Mouse (Mus musculus): Measurements from ENCODE around the gene Gpsm3. TPM values are rescaled to one million over a fixed set of nuclear protein-coding genes. Genes with fewer than 3 reads are reported as not detected.

Gpsm3 gene
- polyA plus RNA-seq, 1 experiment from 2014 or later, result 3.4 TPM

DNA sequence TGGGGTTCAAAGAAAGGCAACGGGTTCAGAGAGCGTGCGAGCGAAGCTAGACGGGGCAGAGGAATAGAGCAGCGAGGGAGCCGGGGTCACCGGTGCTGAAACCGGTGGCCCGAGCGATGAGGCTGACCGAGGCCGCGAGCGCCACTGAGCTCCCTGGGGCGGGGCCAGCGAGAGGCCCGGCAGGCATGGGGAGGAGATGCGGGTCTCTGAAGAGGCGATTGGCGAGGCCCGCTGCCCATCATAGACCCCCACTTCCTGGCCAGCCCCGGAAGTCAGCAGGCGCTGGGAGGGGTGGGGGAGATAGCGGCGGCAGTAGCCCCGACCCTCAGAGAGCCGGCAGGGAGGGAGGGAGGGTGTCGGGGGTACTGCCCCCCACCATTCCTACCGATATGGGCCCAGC, 16.0 kb downstream of the Gpsm3 start:
- Histone ChIP-seq H3K4me3 (replicated peaks) (peak overlapping the region; percentile 93), H3K9ac (replicated peaks) (peak overlapping the region; percentile 97), H3K4me2 (replicated peaks) (peak overlapping the region; percentile 100), H3K27ac (peak overlapping the region; percentile 91), H3K4me1 (replicated peaks) (peaks cover 56% of the 10 kb centered on the region), H3K36me3 (peaks cover 25% of the 10 kb centered on the region), H3K27me3 (no peaks in the 10 kb centered on the region), H3K9me3 (no peaks in the 10 kb centered on the region)
- ATAC-seq, result peak; percentile 59
- WGBS, result under 1% methylated on average over 28 of the region's 30 CpGs

DNA sequence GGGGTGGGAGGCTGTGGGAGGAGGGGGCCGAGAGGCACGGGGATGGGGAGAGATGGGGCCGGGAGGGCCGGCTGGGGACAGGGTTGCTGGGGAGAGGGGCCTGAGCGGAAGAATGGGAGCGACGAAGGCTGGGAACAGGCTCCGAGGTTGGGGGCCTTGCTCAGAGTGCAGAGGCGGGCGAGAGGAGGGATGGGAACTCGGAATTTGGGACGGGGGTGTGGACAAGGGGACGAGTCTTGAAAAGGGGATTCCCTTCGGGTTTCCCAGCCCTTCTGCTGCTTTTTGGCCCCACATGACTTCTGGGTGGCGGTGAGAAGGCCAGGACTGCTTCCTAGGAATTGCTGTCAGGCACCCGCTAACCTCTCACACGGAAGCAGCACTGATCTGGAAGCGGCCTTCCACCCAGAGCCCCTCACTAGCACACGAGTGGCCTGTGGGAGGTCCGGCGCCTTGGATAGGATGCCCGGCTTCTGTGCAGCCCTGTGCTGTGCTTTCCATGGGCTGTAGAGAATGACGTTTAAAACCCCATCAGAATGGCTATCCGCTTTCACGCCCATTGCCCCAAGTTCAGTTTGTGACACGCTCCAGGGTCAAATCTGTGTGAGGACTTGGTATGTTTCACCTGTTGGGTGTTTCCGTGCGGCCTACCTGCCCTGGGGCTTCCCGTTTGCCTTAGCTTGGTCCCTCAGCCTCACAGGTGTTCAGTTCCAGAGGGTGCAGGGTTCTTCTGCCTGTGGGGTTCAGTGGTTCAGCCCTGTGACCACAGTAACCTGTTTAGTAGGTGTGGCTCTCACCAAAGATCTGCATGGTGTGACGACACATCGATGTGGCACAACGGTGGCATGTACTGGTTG, 16.8 kb downstream of the Gpsm3 start:
- Histone ChIP-seq H3K4me1 (replicated peaks) (peaks cover 56% of the 10 kb centered on the region), H3K36me3 (peaks cover 26% of the 10 kb centered on the region), H3K27ac (peak overlapping the region; percentile 91), H3K4me3 (replicated peaks) (peak overlapping the region; percentile 93), H3K9me3 (no peaks in the 10 kb centered on the region), H3K4me2 (replicated peaks) (peak overlapping the region; percentile 100), H3K9ac (replicated peaks) (peak overlapping the region; percentile 97), H3K27me3 (no peaks in the 10 kb centered on the region)
- ATAC-seq, result no peak
- 17% methylated on average over 32 of the region's 32 CpGs for WGBS

DNA sequence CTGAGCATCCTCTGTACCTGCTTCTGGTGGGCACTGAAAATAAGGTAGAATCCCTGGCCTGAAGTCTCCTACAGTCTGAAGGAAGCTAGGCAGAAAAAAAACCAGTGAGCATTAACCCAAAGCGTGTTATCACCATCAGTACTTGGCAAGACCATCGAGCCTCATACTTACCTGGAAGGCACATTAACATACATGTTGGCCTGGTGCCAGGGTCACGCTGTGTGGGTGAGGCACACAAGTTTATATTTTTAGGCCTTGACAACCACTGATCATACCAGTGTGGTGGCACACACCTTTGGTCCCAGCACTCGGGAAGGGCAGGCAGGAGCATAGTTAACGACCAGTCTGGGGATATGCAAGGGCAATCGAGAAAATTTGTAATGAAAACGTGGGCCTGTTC, 18.4 kb downstream of the Gpsm3 start:
- peak overlapping the region; percentile 97; the same call in 1 of the 2 replicates for H3K9ac ChIP-seq (replicated peaks)
- no peak overlapping the region for H3K4me2 ChIP-seq (replicated peaks)
- 92% methylated on average over 7 of the region's 7 CpGs for WGBS
- no peak overlapping the region for H3K4me3 ChIP-seq (replicated peaks)
- no peaks in the 10 kb centered on the region for H3K9me3 ChIP-seq
- H3K27me3 ChIP-seq, result no peaks in the 10 kb centered on the region
- ATAC-seq, result no peak
- H3K27ac ChIP-seq, result no peak overlapping the region
- peaks cover 43% of the 10 kb centered on the region for H3K4me1 ChIP-seq (replicated peaks)
- peaks cover 36% of the 10 kb centered on the region for H3K36me3 ChIP-seq

GRCm38 (mm10) chr17:34611050-34611449, 21.4 kb downstream of the Gpsm3 start:
- ATAC-seq, result no peak
- Histone ChIP-seq H3K4me1 (replicated peaks) (peaks cover 31% of the 10 kb centered on the region), H3K4me3 (replicated peaks) (no peak overlapping the region), H3K9ac (replicated peaks) (no peak overlapping the region), H3K4me2 (replicated peaks) (no peak overlapping the region), H3K36me3 (peaks cover 67% of the 10 kb centered on the region), H3K27me3 (no peaks in the 10 kb centered on the region), H3K9me3 (no peaks in the 10 kb centered on the region), H3K27ac (no peak overlapping the region)
- 91% methylated on average over 8 of the region's 8 CpGs for WGBS

GRCm38 (mm10) chr17:34613054-34613645, 23.5 kb downstream of the Gpsm3 start:
- no peak overlapping the region for H3K4me2 ChIP-seq (replicated peaks)
- H3K9me3 ChIP-seq, result no peaks in the 10 kb centered on the region
- peaks cover 79% of the 10 kb centered on the region for H3K36me3 ChIP-seq
- no peaks in the 10 kb centered on the region for H3K27me3 ChIP-seq
- no peak overlapping the region for H3K9ac ChIP-seq (replicated peaks)
- 85% methylated on average over 11 of the region's 11 CpGs for WGBS
- no peak overlapping the region for H3K27ac ChIP-seq
- ATAC-seq, result no peak
- no peak overlapping the region for H3K4me3 ChIP-seq (replicated peaks)
- H3K4me1 ChIP-seq (replicated peaks), result peaks cover 12% of the 10 kb centered on the region

GRCm38 (mm10) chr17:34613830-34614229, 24.2 kb downstream of the Gpsm3 start:
- no peak overlapping the region for H3K27ac ChIP-seq
- H3K4me3 ChIP-seq (replicated peaks), result no peak overlapping the region
- no peak overlapping the region for H3K9ac ChIP-seq (replicated peaks)
- ATAC-seq, result no peak; the same call in 1 of the 2 replicates
- H3K4me1 ChIP-seq (replicated peaks), result peaks cover 5% of the 10 kb centered on the region
- H3K27me3 ChIP-seq, result no peaks in the 10 kb centered on the region
- WGBS, result 89% methylated on average over 10 of the region's 10 CpGs
- peaks cover 78% of the 10 kb centered on the region for H3K36me3 ChIP-seq
- no peaks in the 10 kb centered on the region for H3K9me3 ChIP-seq
- no peak overlapping the region for H3K4me2 ChIP-seq (replicated peaks)

DNA sequence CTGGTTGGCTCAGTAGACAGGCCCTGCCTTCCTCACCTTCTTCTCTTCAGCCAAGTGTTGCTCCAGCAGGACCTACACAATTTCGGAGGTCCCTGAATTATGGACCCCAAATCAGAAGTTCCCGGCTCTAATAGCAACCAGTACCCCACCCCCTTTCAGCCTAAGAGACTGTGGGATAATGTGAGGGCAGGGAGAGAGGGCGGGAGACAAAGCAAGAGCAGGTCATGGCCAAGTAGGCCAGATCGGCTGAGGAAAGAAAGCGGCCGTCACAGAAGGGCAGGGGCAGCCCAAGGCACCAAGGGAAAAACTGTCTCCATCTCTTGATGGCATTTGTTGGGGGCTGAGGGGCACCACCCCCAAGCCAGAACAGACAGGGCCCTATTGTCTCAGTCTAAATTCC, 26.3 kb downstream of the Gpsm3 start, which contains the start of gene Egfl8:
Gene Egfl8, minus strand, starts transcription at position 101 of the 400 bp plus-strand sequence.
- peak within 1 kb of the TSS; percentile 39; the same call in 1 of the 2 replicates for H3K9ac ChIP-seq (replicated peaks)
- ATAC-seq, result no peak
- H3K4me1 ChIP-seq (replicated peaks), result no peaks in the 10 kb centered on the region
- peaks cover 79% of the 10 kb centered on the region for H3K36me3 ChIP-seq
- no peak within 1 kb of the TSS for H3K4me3 ChIP-seq (replicated peaks)
- H3K27ac ChIP-seq, result peak within 1 kb of the TSS; percentile 19; the same call in 1 of the 2 replicates
- WGBS, result 68% methylated on average over 6 of the region's 6 CpGs
- H3K27me3 ChIP-seq, result no peaks in the 10 kb centered on the region
- H3K9me3 ChIP-seq, result no peaks in the 10 kb centered on the region
- no peak within 1 kb of the TSS for H3K4me2 ChIP-seq (replicated peaks)

GRCm38 (mm10) chr17:34618999-34619398, 29.4 kb downstream of the Gpsm3 start:
- no peaks in the 10 kb centered on the region for H3K9me3 ChIP-seq
- no peak overlapping the region for H3K4me3 ChIP-seq (replicated peaks)
- 11% methylated on average over 6 of the region's 6 CpGs for WGBS
- H3K36me3 ChIP-seq, result peaks cover 68% of the 10 kb centered on the region
- no peaks in the 10 kb centered on the region for H3K27me3 ChIP-seq
- H3K9ac ChIP-seq (replicated peaks), result no peak overlapping the region
- no peak overlapping the region for H3K27ac ChIP-seq
- no peak overlapping the region for H3K4me2 ChIP-seq (replicated peaks)
- H3K4me1 ChIP-seq (replicated peaks), result no peaks in the 10 kb centered on the region
- no peak for ATAC-seq

GRCm38 (mm10) chr17:34621006-34621405, 31.4 kb downstream of the Gpsm3 start:
- ATAC-seq, result no peak
- Histone ChIP-seq H3K9me3 (no peaks in the 10 kb centered on the region), H3K27ac (no peak overlapping the region), H3K4me1 (replicated peaks) (peaks cover 7% of the 10 kb centered on the region), H3K4me3 (replicated peaks) (no peak overlapping the region), H3K4me2 (replicated peaks) (no peak overlapping the region), H3K36me3 (peaks cover 50% of the 10 kb centered on the region), H3K9ac (replicated peaks) (no peak overlapping the region), H3K27me3 (no peaks in the 10 kb centered on the region)
- 87% methylated on average over 8 of the region's 8 CpGs for WGBS

DNA sequence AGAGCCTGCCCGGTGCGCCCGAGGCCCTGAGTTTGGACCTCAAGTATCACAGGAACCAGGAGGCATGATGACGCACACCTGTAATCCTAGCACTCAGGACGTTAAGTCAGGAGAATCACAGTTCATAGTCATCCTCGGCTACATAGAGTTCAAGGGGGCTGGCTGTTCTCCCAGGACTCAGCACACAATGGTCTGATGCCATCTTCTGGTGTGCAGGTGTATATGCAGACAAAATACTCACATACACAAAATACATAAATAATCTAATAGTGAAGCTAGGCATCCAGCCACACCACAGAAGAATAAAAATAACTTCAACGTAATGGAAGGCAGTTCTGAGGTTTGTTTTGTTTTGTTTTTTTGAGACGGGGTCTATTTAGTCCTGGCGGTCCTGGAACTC, 33.6 kb downstream of the Gpsm3 start:
- Histone ChIP-seq H3K9ac (replicated peaks) (no peak overlapping the region), H3K27me3 (no peaks in the 10 kb centered on the region), H3K9me3 (no peaks in the 10 kb centered on the region), H3K4me2 (replicated peaks) (no peak overlapping the region), H3K4me3 (replicated peaks) (no peak overlapping the region), H3K36me3 (peaks cover 34% of the 10 kb centered on the region), H3K27ac (no peak overlapping the region), H3K4me1 (replicated peaks) (peaks cover 21% of the 10 kb centered on the region)
- ATAC-seq, result no peak
- 89% methylated on average over 9 of the region's 9 CpGs for WGBS

DNA sequence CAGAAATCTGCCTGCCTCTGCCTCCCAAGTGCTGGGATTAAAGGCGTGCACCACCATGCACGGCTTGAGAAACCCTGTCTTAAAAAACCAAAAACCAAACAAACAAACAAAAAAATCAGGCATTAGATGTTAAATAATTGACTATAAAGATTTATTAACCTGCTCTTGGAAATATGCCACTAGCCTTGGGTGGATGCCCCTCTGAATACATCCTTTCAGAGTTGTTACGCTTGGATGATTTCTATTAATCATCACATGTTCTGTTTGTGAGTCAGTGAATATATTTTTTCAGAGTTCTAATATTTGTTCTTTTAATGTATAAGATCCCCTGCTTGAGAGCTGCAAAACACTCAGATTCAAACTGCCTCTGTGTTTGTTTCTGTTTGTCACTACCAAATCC, 35.4 kb downstream of the Gpsm3 start:
- H3K9me3 ChIP-seq, result no peaks in the 10 kb centered on the region
- no peak overlapping the region for H3K4me3 ChIP-seq (replicated peaks)
- H3K4me2 ChIP-seq (replicated peaks), result no peak overlapping the region
- 92% methylated on average over 3 of the region's 3 CpGs for WGBS
- peaks cover 2% of the 10 kb centered on the region for H3K27me3 ChIP-seq
- no peak overlapping the region for H3K9ac ChIP-seq (replicated peaks)
- peaks cover 31% of the 10 kb centered on the region for H3K36me3 ChIP-seq
- ATAC-seq, result no peak
- peaks cover 39% of the 10 kb centered on the region for H3K4me1 ChIP-seq (replicated peaks)
- no peak overlapping the region for H3K27ac ChIP-seq

GRCm38 (mm10) chr17:34626062-34626772, 36.6 kb downstream of the Gpsm3 start:
- 50% methylated on average over 16 of the region's 16 CpGs for WGBS
- Histone ChIP-seq H3K4me3 (replicated peaks) (peak overlapping the region; percentile 80), H3K9ac (replicated peaks) (peak overlapping the region; percentile 83), H3K4me2 (replicated peaks) (peak overlapping the region; percentile 91), H3K27me3 (peaks cover 15% of the 10 kb centered on the region), H3K36me3 (peaks cover 19% of the 10 kb centered on the region), H3K4me1 (replicated peaks) (peaks cover 52% of the 10 kb centered on the region), H3K9me3 (no peaks in the 10 kb centered on the region), H3K27ac (peak overlapping the region; percentile 94)
- ATAC-seq, result no peak; the same call in 1 of the 2 replicates
